Mouse (Mus musculus): Measurements from ENCODE around the gene Arhgap27. TPM values are rescaled to one million over a fixed set of nuclear protein-coding genes. Genes with fewer than 3 reads are reported as not detected.
A peak's percentile ranks its signal among the peaks of the same experiment; 100 is the strongest.
"Not testable (repeated sequence)": the region's sequence is repeated elsewhere in the genome, so short reads cannot be mapped to it uniquely, and the experiment has no call there.

Arhgap27 gene
- polyA plus RNA-seq, 1 experiment from 2014 or later, result 3.7 TPM

- Histone ChIP-seq H3K4me3 (ENCODE audit: inconsistent target) (no peak overlapping the region), H3K79me2 (ENCODE audit: inconsistent target) (no peaks in the 10 kb centered on the region), H3K27ac (no peak overlapping the region), H3K36me3 (ENCODE audit: inconsistent target) (no peaks in the 10 kb centered on the region)
- WGBS (ENCODE audit: missing documents), result 20% methylated on average over 5 of the region's 5 CpGs
Observed at GRCm38 (mm10) chr11:103326950-103327349, 36.5 kb downstream of the Arhgap27 start.

GRCm38 (mm10) chr11:103325172-103325571, 38.3 kb downstream of the Arhgap27 start:
- Histone ChIP-seq H3K36me3 (ENCODE audit: inconsistent target) (no peaks in the 10 kb centered on the region), H3K4me3 (ENCODE audit: inconsistent target) (no peak overlapping the region), H3K79me2 (ENCODE audit: inconsistent target) (no peaks in the 10 kb centered on the region), H3K27ac (no peak overlapping the region)
- WGBS (ENCODE audit: missing documents), result 9% methylated on average over 8 of the region's 8 CpGs

- Histone ChIP-seq H3K79me2 (ENCODE audit: inconsistent target) (no peaks in the 10 kb centered on the region), H3K4me3 (ENCODE audit: inconsistent target) (no peak overlapping the region), H3K36me3 (ENCODE audit: inconsistent target) (no peaks in the 10 kb centered on the region), H3K27ac (no peak overlapping the region)
- WGBS (ENCODE audit: missing documents), result 82% methylated on average over 10 of the region's 13 CpGs
Observed at GRCm38 (mm10) chr11:103324723-103325122, 38.8 kb downstream of the Arhgap27 start.

GRCm38 (mm10) chr11:103322832-103323231, 40.7 kb downstream of the Arhgap27 start:
- WGBS (ENCODE audit: missing documents), result 71% methylated on average over 3 of the region's 4 CpGs
- H3K4me3 ChIP-seq (ENCODE audit: inconsistent target); H3K27ac ChIP-seq; H3K79me2 ChIP-seq (ENCODE audit: inconsistent target); H3K36me3 ChIP-seq (ENCODE audit: inconsistent target): not testable (repeated sequence)

DNA sequence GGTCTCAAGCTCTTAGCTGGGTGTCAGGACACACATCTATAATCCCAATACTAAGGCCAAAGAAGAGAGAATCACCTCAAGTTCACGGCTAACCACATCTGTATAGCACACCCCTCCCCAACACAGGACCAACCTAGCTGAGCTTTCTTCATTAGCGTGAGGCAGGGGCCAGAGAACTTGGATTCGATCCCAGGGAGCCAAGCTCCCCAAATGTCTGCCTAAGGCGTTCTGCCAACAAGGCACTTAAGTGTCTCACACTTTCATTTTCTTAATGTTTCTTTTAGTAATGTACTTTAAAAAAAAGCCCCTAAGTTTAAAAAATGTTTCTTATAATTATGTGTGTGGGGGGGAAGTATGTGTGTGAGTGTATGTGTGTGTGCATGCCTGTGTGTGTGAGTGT, 42.8 kb downstream of the Arhgap27 start:
- Histone ChIP-seq H3K27ac (no peak overlapping the region), H3K4me3 (ENCODE audit: inconsistent target) (no peak overlapping the region), H3K36me3 (ENCODE audit: inconsistent target) (no peaks in the 10 kb centered on the region), H3K79me2 (ENCODE audit: inconsistent target) (no peaks in the 10 kb centered on the region)
- 62% methylated on average over 4 of the region's 4 CpGs for WGBS (ENCODE audit: missing documents)

GRCm38 (mm10) chr11:103320196-103320595, 43.3 kb downstream of the Arhgap27 start:
- H3K27ac ChIP-seq, result no peak overlapping the region
- no peak overlapping the region for H3K4me3 ChIP-seq (ENCODE audit: inconsistent target)
- 36% methylated on average over 8 of the region's 8 CpGs for WGBS (ENCODE audit: missing documents)
- H3K79me2 ChIP-seq (ENCODE audit: inconsistent target), result no peaks in the 10 kb centered on the region
- H3K36me3 ChIP-seq (ENCODE audit: inconsistent target), result no peaks in the 10 kb centered on the region

GRCm38 (mm10) chr11:103318042-103318441, 45.5 kb downstream of the Arhgap27 start:
- no peak overlapping the region for H3K27ac ChIP-seq
- H3K79me2 ChIP-seq (ENCODE audit: inconsistent target), result no peaks in the 10 kb centered on the region
- H3K4me3 ChIP-seq (ENCODE audit: inconsistent target), result no peak overlapping the region
- no peaks in the 10 kb centered on the region for H3K36me3 ChIP-seq (ENCODE audit: inconsistent target)
- 92% methylated on average over 1 of the region's 1 CpGs for WGBS (ENCODE audit: missing documents)

DNA sequence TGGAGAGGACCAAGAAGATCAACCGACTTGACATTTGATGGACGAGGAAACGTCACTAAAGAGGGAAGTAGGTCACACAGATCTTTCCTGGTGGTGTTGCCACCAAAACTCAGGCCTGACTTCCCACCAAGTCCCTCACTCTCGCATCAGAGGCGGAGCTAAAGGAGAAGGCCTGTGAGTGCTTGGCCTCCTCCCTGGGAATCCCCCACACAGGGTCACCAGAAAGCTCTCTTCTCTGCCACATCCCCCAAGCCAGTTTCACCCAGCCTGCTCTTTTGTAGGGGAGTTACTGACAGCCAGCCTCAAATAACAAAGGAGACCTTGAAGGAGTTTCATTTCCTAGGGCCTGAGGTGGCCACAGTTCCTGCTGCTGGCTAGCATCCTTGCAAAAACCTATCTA, 48.1 kb downstream of the Arhgap27 start:
- no peaks in the 10 kb centered on the region for H3K79me2 ChIP-seq (ENCODE audit: inconsistent target)
- H3K36me3 ChIP-seq (ENCODE audit: inconsistent target), result no peaks in the 10 kb centered on the region
- H3K27ac ChIP-seq, result no peak overlapping the region
- no peak overlapping the region for H3K4me3 ChIP-seq (ENCODE audit: inconsistent target)
- WGBS (ENCODE audit: missing documents), result 32% methylated on average over 5 of the region's 5 CpGs

GRCm38 (mm10) chr11:103314736-103315374, 48.6 kb downstream of the Arhgap27 start:
- 90% methylated on average over 10 of the region's 10 CpGs for WGBS (ENCODE audit: missing documents)
- Histone ChIP-seq H3K79me2 (ENCODE audit: inconsistent target) (no peaks in the 10 kb centered on the region), H3K27ac (no peak overlapping the region), H3K36me3 (ENCODE audit: inconsistent target) (no peaks in the 10 kb centered on the region), H3K4me3 (ENCODE audit: inconsistent target) (no peak overlapping the region)

DNA sequence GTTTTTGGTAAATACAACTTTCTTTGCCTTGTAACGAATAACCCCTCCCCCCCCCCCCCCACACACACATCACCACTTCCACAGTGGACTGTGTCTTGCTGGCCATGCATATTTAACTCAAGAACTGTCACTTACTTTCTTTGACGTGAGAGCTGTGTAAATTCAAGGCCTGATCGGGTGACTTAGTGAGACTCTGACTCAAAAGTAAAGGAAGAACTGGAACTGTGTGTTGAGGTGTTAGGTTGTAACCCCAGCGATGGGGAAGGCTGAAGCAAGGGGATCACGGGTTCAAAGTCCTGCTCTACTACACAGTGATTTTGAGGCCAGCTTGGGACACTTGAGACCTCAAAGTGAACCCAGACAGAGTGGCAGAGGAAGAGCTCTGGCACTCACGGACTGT, 50.0 kb downstream of the Arhgap27 start:
- no peaks in the 10 kb centered on the region for H3K36me3 ChIP-seq (ENCODE audit: inconsistent target)
- no peak overlapping the region for H3K27ac ChIP-seq
- H3K4me3 ChIP-seq (ENCODE audit: inconsistent target), result no peak overlapping the region
- 91% methylated on average over 6 of the region's 6 CpGs for WGBS (ENCODE audit: missing documents)
- H3K79me2 ChIP-seq (ENCODE audit: inconsistent target), result no peaks in the 10 kb centered on the region

- no peaks in the 10 kb centered on the region for H3K79me2 ChIP-seq (ENCODE audit: inconsistent target)
- H3K27ac ChIP-seq, result no peak overlapping the region
- 93% methylated on average over 8 of the region's 8 CpGs for WGBS (ENCODE audit: missing documents)
- H3K36me3 ChIP-seq (ENCODE audit: inconsistent target), result no peaks in the 10 kb centered on the region
- no peak overlapping the region for H3K4me3 ChIP-seq (ENCODE audit: inconsistent target)
Observed at GRCm38 (mm10) chr11:103312655-103313255, 50.7 kb downstream of the Arhgap27 start.

DNA sequence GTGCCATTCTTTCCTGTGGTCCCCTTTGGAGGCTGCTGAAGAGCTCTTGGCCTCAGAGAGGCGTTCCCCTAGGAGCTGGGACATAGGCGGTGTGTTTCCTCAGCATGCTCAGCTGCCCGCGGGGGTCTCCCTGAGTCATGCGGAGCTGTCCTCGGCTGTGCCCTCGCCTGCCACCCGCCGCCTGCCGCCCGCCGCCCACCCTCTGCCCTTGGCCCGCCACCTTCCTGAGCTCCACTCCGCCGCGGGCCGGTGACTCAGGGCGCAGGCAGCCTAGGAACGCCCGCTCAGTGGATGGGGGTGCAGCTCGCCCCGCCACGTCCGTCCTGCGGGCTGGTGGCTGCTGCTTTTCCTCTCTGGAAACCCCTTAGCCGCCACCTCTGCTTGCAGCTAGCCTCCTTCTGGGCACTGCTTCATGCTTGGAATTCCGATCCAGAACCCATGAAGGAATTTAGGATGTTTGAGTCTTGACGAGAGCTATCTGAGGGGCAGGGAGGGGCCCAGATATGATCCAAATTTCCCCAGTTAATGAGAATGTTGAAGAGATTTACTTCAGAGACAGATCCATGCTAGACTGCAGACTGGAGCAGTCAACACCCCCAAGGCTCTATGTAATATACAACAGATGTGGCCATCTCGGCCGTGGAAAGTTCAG, 51.4 kb downstream of the Arhgap27 start:
- Histone ChIP-seq H3K36me3 (ENCODE audit: inconsistent target) (no peaks in the 10 kb centered on the region), H3K79me2 (ENCODE audit: inconsistent target) (no peaks in the 10 kb centered on the region), H3K27ac (no peak overlapping the region), H3K4me3 (ENCODE audit: inconsistent target) (no peak overlapping the region)
- 19% methylated on average over 30 of the region's 30 CpGs for WGBS (ENCODE audit: missing documents)

GRCm38 (mm10) chr11:103309956-103310574, 53.4 kb downstream of the Arhgap27 start:
- no peaks in the 10 kb centered on the region for H3K36me3 ChIP-seq (ENCODE audit: inconsistent target)
- H3K4me3 ChIP-seq (ENCODE audit: inconsistent target), result no peak overlapping the region
- no peaks in the 10 kb centered on the region for H3K79me2 ChIP-seq (ENCODE audit: inconsistent target)
- 10% methylated on average over 9 of the region's 10 CpGs for whole genome bisulfite sequencing (ENCODE audit: missing documents)
- H3K27ac ChIP-seq, result peak overlapping the region; percentile 55

GRCm38 (mm10) chr11:103307910-103308309, 55.6 kb downstream of the Arhgap27 start:
- Histone ChIP-seq H3K79me2 (ENCODE audit: inconsistent target) (no peaks in the 10 kb centered on the region), H3K27ac (peak overlapping the region; percentile 79), H3K4me3 (ENCODE audit: inconsistent target) (peak overlapping the region; percentile 2; the same call in 1 of the 2 replicates), H3K36me3 (ENCODE audit: inconsistent target) (no peaks in the 10 kb centered on the region)
- WGBS (ENCODE audit: missing documents), result 40% methylated on average over 8 of the region's 8 CpGs

- Histone ChIP-seq H3K79me2 (ENCODE audit: inconsistent target) (no peaks in the 10 kb centered on the region), H3K4me3 (ENCODE audit: inconsistent target) (no peak overlapping the region), H3K27ac (no peak overlapping the region), H3K36me3 (ENCODE audit: inconsistent target) (no peaks in the 10 kb centered on the region)
- 19% methylated on average over 9 of the region's 9 CpGs for whole genome bisulfite sequencing (ENCODE audit: missing documents)
Observed at GRCm38 (mm10) chr11:103304525-103304924, 59.0 kb downstream of the Arhgap27 start.

Measured in macrophage (primary cell).